Mouse (Mus musculus) liver, adult 2 months (tissue): Measurements from ENCODE around the gene Trp73.

ENCODE experiments used
- CTCF ChIP-seq: fragments of 200-500 bp; IDR thresholded peaks from 2 replicates; pipeline ENCODE4 v1.5.1; 2011; ENCODE audit warnings: low read depth, low read length, control low read depth
- POLR2A ChIP-seq: fragments of 200-500 bp; IDR thresholded peaks from 2 replicates; pipeline ENCODE4 v1.6.1; 2011; ENCODE audit warnings: low read length, control low read depth; ENCODE audit not compliant: insufficient read depth; ENCODE audit errors: extremely low read depth

- TF ChIP-seq POLR2A, result peak; percentile 59; the same call in 1 of the 2 replicates
- TF ChIP-seq CTCF, result no peak
These were observed 20.8 kb upstream of the Trp73 start, which contains the start of gene Tprgl for GRCm38 (mm10) chr4:154160538-154161390.
